Mouse (Mus musculus): ENCODE measurements around the gene Loxl3. TPM values are rescaled to one million over a fixed set of nuclear protein-coding genes. Genes with fewer than 3 reads are reported as not detected.
A peak's percentile ranks its signal among the peaks of the same experiment; 100 is the strongest.

Gene Loxl3
- polyA plus RNA-seq, 1 experiment from 2014 or later, result 21.9 TPM

DNA sequence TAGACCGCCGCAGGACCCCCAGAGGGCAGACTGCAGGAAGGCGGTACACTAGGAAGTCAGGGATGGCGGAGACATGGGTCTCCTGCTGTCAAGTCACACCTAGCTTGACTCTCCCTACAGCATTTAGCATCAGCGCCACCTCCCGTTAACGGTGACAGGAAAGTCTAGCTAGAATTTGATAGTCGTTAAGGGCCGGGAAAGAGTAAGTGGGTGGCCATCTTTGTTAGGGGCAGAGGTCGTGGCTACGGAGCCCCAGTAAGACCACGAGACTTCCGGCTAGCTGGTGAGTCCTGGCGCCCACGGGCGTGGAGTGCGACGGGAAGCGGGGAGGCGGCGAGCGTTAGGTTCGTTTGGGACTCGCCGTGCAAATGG, 67.3 kb downstream of the Loxl3 start, which contains the start of the genes Ccdc142 and Gm42688:
Ccdc142 (plus strand) TSS at position 286 of the 372 bp plus-strand sequence.
Gm42688 (plus strand) TSS at position 302 of the 372 bp plus-strand sequence.
- under 1% methylated on average over 25 of the region's 25 CpGs for WGBS
- H3K27me3 ChIP-seq, result no peaks in the 10 kb centered on the region; the same call in 1 of the 2 replicates
- H3K9me3 ChIP-seq, result no peaks in the 10 kb centered on the region
- 0 out of 2 replicates have a peak, but pooled peaks cover 3% of the 10 kb centered on the region for H3K36me3 ChIP-seq
- peak; percentile 78 for ATAC-seq (ENCODE audit: borderline replicate concordance, extremely low read depth, low FRiP score, low TSS enrichment)
- H3K4me1 ChIP-seq, result peaks cover 18% of the 10 kb centered on the region
- H3K4me2 ChIP-seq, result peak within 1 kb of the TSS; percentile 97
- H3K4me3 ChIP-seq, result peak within 1 kb of the TSS; percentile 65
- H3K9ac ChIP-seq, result peak within 1 kb of the TSS; percentile 71
- peak within 1 kb of the TSS; percentile 81 for H3K27ac ChIP-seq

DNA sequence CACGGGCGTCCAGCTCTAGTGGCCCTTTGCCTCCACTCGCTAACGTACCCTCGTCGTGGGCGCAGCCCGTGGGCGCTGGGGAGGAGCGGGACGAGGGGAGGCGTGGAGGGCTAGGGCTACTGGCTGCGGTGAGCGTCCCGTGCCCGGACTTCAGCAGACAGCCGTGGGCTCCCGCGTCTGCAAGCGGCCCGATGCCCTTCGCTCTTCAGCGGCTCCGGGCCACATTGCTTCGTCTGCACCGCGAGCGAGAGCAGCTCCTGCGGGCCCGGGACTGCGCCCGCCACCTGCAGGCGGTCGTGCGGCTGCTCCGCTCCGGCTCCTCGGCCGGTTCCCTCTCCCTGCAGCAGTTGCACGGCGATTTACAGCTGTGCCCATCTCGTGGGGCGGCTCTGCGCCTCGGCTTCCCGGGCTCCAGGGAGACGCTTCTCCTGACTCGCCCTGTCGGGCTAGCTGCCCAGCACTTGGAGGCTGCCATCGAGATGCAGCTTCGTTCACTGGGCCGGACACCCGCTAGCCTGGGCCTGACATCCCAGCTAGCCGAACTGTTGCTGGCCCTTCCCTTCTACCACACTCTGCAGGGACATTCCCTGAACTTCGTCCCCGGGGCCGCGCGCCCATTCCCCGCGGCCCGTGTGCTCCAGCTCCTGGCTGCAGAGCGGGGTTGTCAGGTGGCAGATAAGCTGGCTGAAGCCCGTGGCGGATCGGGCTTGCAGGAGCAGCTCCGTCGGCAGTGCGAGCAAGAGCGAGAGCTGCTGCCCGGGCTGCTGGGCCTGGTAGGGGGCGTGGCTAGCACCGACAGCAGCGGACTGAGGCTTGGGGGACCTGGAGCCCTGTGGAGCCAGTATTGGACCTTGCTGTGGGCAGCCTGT, 67.9 kb downstream of the Loxl3 start:
- Histone ChIP-seq H3K27me3 (no peaks in the 10 kb centered on the region), H3K9ac (peak overlapping the region; percentile 71), H3K9me3 (no peaks in the 10 kb centered on the region), H3K36me3 (0 out of 2 replicates have a peak, but pooled peaks cover 3% of the 10 kb centered on the region), H3K27ac (peak overlapping the region; percentile 81), H3K4me3 (peak overlapping the region; percentile 65), H3K4me1 (peaks cover 18% of the 10 kb centered on the region), H3K4me2 (peak overlapping the region; percentile 97)
- peak; percentile 81 for ATAC-seq (ENCODE audit: borderline replicate concordance, extremely low read depth, low FRiP score, low TSS enrichment)
- under 1% methylated on average over 73 of the region's 74 CpGs for WGBS

MicroRNA genes within 50 kb of the gene (microRNA counts, 519-probe panel; counts per million panel counts)
- 1,920 counts per million, percentile 14 among the panel's probes with 10 or more counts for microRNA mmu-miR-3470a+mmu-miR-3470b

Small RNA genes lying within 50 kb of the gene (microRNA-seq; reads per million reads assigned to microRNA genes)
- not detected for gene Mir3470a
- gene Mir7040, result not detected

Other genes with a start within 250 kb of the Loxl3 start
- 14.0 TPM in 2 replicates for gene Sema4f, start 94.4 kb upstream of the Loxl3 start, polyA plus RNA-seq (2015; fragmentation: Nextera tagmentation; extraction: Ambion mirVana)
- gene M1ap, start 87.3 kb upstream of the Loxl3 start, polyA plus RNA-seq (2015; fragmentation: Nextera tagmentation; extraction: Ambion mirVana), result 1.9 and 2.5 TPM in 2 replicates
- 18.3 and 19.6 TPM in 2 replicates for gene Dok1, start 702 bp upstream of the Loxl3 start, polyA plus RNA-seq (2015; fragmentation: Nextera tagmentation; extraction: Ambion mirVana)
- gene Aup1, start 20.3 kb downstream of the Loxl3 start, polyA plus RNA-seq (2015; fragmentation: Nextera tagmentation; extraction: Ambion mirVana), result 177 and 188 TPM in 2 replicates
- gene Htra2, start 21.1 kb downstream of the Loxl3 start, polyA plus RNA-seq (2015; fragmentation: Nextera tagmentation; extraction: Ambion mirVana), result 76.6 and 78.4 TPM in 2 replicates
- gene Dqx1, start 23.7 kb downstream of the Loxl3 start, polyA plus RNA-seq (2015; fragmentation: Nextera tagmentation; extraction: Ambion mirVana), result 0.98 and 1.7 TPM in 2 replicates
- 0.38 and 1.0 TPM in 2 replicates for gene Tlx2, start 36.1 kb downstream of the Loxl3 start, polyA plus RNA-seq (2015; fragmentation: Nextera tagmentation; extraction: Ambion mirVana)
- gene Pcgf1, start 43.7 kb downstream of the Loxl3 start, polyA plus RNA-seq (2015; fragmentation: Nextera tagmentation; extraction: Ambion mirVana), result 30.5 and 31.2 TPM in 2 replicates
- gene Lbx2, start 52.2 kb downstream of the Loxl3 start, polyA plus RNA-seq (2015; fragmentation: Nextera tagmentation; extraction: Ambion mirVana), result 0.31 and 0.87 TPM in 2 replicates
- gene Ccdc142, start 67.4 kb downstream of the Loxl3 start, polyA plus RNA-seq (2015; fragmentation: Nextera tagmentation; extraction: Ambion mirVana), result 2.1 and 3.2 TPM in 2 replicates
- gene Gm42688, start 67.4 kb downstream of the Loxl3 start, polyA plus RNA-seq (2015; fragmentation: Nextera tagmentation; extraction: Ambion mirVana), result 3.4 TPM in 2 replicates
- 128 and 145 TPM in 2 replicates for gene Mrpl53, start 74.9 kb downstream of the Loxl3 start, polyA plus RNA-seq (2015; fragmentation: Nextera tagmentation; extraction: Ambion mirVana)
- gene Mogs, start 81.3 kb downstream of the Loxl3 start, polyA plus RNA-seq (2015; fragmentation: Nextera tagmentation; extraction: Ambion mirVana), result 54.5 and 54.8 TPM in 2 replicates
- 119 and 120 TPM in 2 replicates for gene Wbp1, start 87.4 kb downstream of the Loxl3 start, polyA plus RNA-seq (2015; fragmentation: Nextera tagmentation; extraction: Ambion mirVana)
- 13.5 and 15.2 TPM in 2 replicates for gene Ino80b, start 91.3 kb downstream of the Loxl3 start, polyA plus RNA-seq (2015; fragmentation: Nextera tagmentation; extraction: Ambion mirVana)
- gene Rtkn, start 101.3 kb downstream of the Loxl3 start, polyA plus RNA-seq (2015; fragmentation: Nextera tagmentation; extraction: Ambion mirVana), result 35.3 and 39.9 TPM in 2 replicates
- gene Wdr54, start 122.2 kb downstream of the Loxl3 start, polyA plus RNA-seq (2015; fragmentation: Nextera tagmentation; extraction: Ambion mirVana), result 5.0 and 7.6 TPM in 2 replicates
- 6.2 and 8.1 TPM in 2 replicates for gene 1700003E16Rik, start 122.2 kb downstream of the Loxl3 start, polyA plus RNA-seq (2015; fragmentation: Nextera tagmentation; extraction: Ambion mirVana)
- gene Dctn1, start 131.7 kb downstream of the Loxl3 start, polyA plus RNA-seq (2015; fragmentation: Nextera tagmentation; extraction: Ambion mirVana), result 96.7 and 104 TPM in 2 replicates
- 0.84 and 1.2 TPM in 2 replicates for gene Slc4a5, start 185.7 kb downstream of the Loxl3 start, polyA plus RNA-seq (2015; fragmentation: Nextera tagmentation; extraction: Ambion mirVana)

Measured in lung, embryonic 15.5 days (tissue).